In genomic region chr19:45999378-45999777, GRCm38 (mm10) we compare ENCODE assay signal across 17 mouse cellular contexts. TPM values are rescaled to one million over a fixed set of nuclear protein-coding genes. Genes with fewer than 3 reads are reported as not detected.
A peak's percentile ranks its signal among the peaks of the same experiment; 100 is the strongest.
DNase-seq lines count a peak whose midpoint lies in the region; ATAC-seq and TF ChIP-seq lines count a peak whose summit lies in the region.
"Had no signal": no experiment of that assay in that cellular context is flagged by ENCODE, and none has a peak within 500 bp of the region (broad histone marks: within the 10 kb centered on the region; RNA-seq: fewer than 3 reads in every experiment).

No protein-coding gene starts in this region.

- H3K4me3 ChIP-seq in intestine, embryonic 14.5 days (ENCODE audit: low read depth, low read length): no peak overlapping the region
- no peak overlapping the region for H3K4me3 ChIP-seq in intestine, embryonic 15.5 days (replicated peaks)
- H3K4me3 ChIP-seq in myocyte: peak overlapping the region; percentile 48

- no peak overlapping the region for H3K9ac ChIP-seq in intestine, embryonic 14.5 days (ENCODE audit: low read length)
- no peak overlapping the region for H3K9ac ChIP-seq in intestine, embryonic 15.5 days
- H3K9ac ChIP-seq: limb, embryonic 12.5 days; neural tube, embryonic 12.5 days had no signal

- peaks cover 13% of the 10 kb centered on the region for H3K4me1 ChIP-seq in intestine, embryonic 14.5 days (replicated peaks; ENCODE audit: control insufficient read depth, insufficient read depth, low read length)
- peaks cover 13% of the 10 kb centered on the region for H3K4me1 ChIP-seq in intestine, embryonic 15.5 days (replicated peaks)

- H3K27ac ChIP-seq in intestine, embryonic 14.5 days (ENCODE audit: low read depth): no peak overlapping the region
- H3K27ac ChIP-seq in intestine, embryonic 15.5 days: no peak overlapping the region
- H3K27ac ChIP-seq: forebrain, embryonic 10.5 days; limb, embryonic 12.5 days; neural tube, embryonic 12.5 days had no signal

- no peak for ATAC-seq in cerebellum, adult (ENCODE audit: insufficient number of reproducible peaks, low FRiP score, low TSS enrichment)
- ATAC-seq in intestine, embryonic 14.5 days (replicated peaks; ENCODE audit: low FRiP score, low TSS enrichment, low read depth): no peak
- no peak for ATAC-seq in intestine, embryonic 15.5 days

- WGBS in intestine, embryonic 14.5 days: 73% methylated on average over 1 of the region's 1 CpGs
- WGBS in intestine, embryonic 15.5 days: 63% methylated on average over 1 of the region's 1 CpGs

- H3K9me3 ChIP-seq in intestine, embryonic 14.5 days (ENCODE audit: control insufficient read depth, low read length): 0 out of 2 replicates have a peak, but pooled peaks cover under 1% of the 10 kb centered on the region
- no peaks in the 10 kb centered on the region for H3K9me3 ChIP-seq in intestine, embryonic 15.5 days
- H3K9me3 ChIP-seq: neural tube, embryonic 12.5 days had no signal

- H3K79me2 ChIP-seq in myocyte (ENCODE audit: control insufficient read depth, insufficient read depth): peaks cover 12% of the 10 kb centered on the region

- TF ChIP-seq POLR2A in myocyte (IDR thresholded peaks at IDR 0.05; ENCODE audit: insufficient read length, low read depth): no peak

- H3K27me3 ChIP-seq in intestine, embryonic 14.5 days (replicated peaks; ENCODE audit: control insufficient read depth, insufficient read depth, low read length): no peaks in the 10 kb centered on the region
- no peaks in the 10 kb centered on the region for H3K27me3 ChIP-seq in intestine, embryonic 15.5 days (replicated peaks)
- H3K27me3 ChIP-seq in myocyte (ENCODE audit: control insufficient read depth, insufficient read depth, insufficient read length): no peaks in the 10 kb centered on the region
- H3K27me3 ChIP-seq: kidney, embryonic 15.5 days had no signal

- no peak overlapping the region for H3ac ChIP-seq in myocyte (ENCODE audit: control insufficient read depth, insufficient read length)

- peaks cover 3% of the 10 kb centered on the region; the same call in 1 of the 2 replicates for H3K36me3 ChIP-seq in intestine, embryonic 14.5 days (ENCODE audit: control insufficient read depth, insufficient read depth, low read length)
- no peaks in the 10 kb centered on the region for H3K36me3 ChIP-seq in intestine, embryonic 15.5 days
- no peaks in the 10 kb centered on the region for H3K36me3 ChIP-seq in myocyte (ENCODE audit: control insufficient read depth, insufficient read depth)

- H3K4me2 ChIP-seq in intestine, embryonic 14.5 days (ENCODE audit: low read length): peak overlapping the region; percentile 69; the same call in 1 of the 2 replicates
- no peak overlapping the region for H3K4me2 ChIP-seq in intestine, embryonic 15.5 days (replicated peaks)
- no peak overlapping the region for H3K4me2 ChIP-seq in myocyte (ENCODE audit: low read depth)

- peak; percentile 38 for DNase-seq in cerebellum, adult 9-10 months
- no peak for DNase-seq in intestine, embryonic 14.5 days (ENCODE audit: low spot score)
- DNase-seq in fat pad, adult 2 months (ENCODE audit: extremely low read depth, low read depth, low spot score): peak; percentile 66
- no peak for DNase-seq in thymus, adult 18-20 months
- DNase-seq: adrenal gland, postnatal 36 days; cerebellum, adult 11 months; kidney, postnatal 36 days; lung, adult 2 months; lung, postnatal 14 days; thymus, postnatal 25 days had no signal

TF ChIP-seq in myocyte, 11 proteins besides CTCF, POLR2A, EP300 and RAD21:
- TF ChIP-seq POLR2AphosphoS2 (IDR thresholded peaks at IDR 0.05; ENCODE audit: insufficient read length, low read depth): no peak
- no peak for TF ChIP-seq MYOG (IDR thresholded peaks at IDR 0.05; ENCODE audit: control insufficient read depth in 1 of 3, insufficient read depth in 1 of 3, insufficient read length in 2 of 3, low read depth in 2 of 3)
- no peak for TF ChIP-seq SRF (IDR thresholded peaks at IDR 0.05; ENCODE audit: control insufficient read depth, insufficient read length, low read depth)
- TF ChIP-seq USF1 (IDR thresholded peaks at IDR 0.05; ENCODE audit: low read depth): no peak
- no peak for TF ChIP-seq CEBPB (IDR thresholded peaks at IDR 0.05; ENCODE audit: insufficient read depth, poor library complexity, severe bottlenecking)
- no peak for TF ChIP-seq MAX (IDR thresholded peaks at IDR 0.05; ENCODE audit: low read depth)
- no peak for TF ChIP-seq E2F4 (IDR thresholded peaks at IDR 0.05; ENCODE audit: insufficient read depth)
- TF ChIP-seq MYOD1 (IDR thresholded peaks at IDR 0.05; ENCODE audit: control insufficient read depth in 1 of 3, insufficient read length in 2 of 3, low read depth in 2 of 3): no peak
- no peak for TF ChIP-seq TCF3 (IDR thresholded peaks at IDR 0.05; ENCODE audit: insufficient read length, low read depth)
- TF ChIP-seq TCF12 (IDR thresholded peaks at IDR 0.05; ENCODE audit: insufficient read depth, poor library complexity, severe bottlenecking): no peak
- no peak for TF ChIP-seq REST (IDR thresholded peaks at IDR 0.05; ENCODE audit: insufficient read depth, insufficient read length)

RNA-seq across cellular contexts. Expression of gene Armh3, which starts 1.1 kb away (rescaled TPM):
- 15.0 and 16.6 TPM in 2 replicates for polyA plus RNA-seq in intestine, embryonic 14.5 days (2014; fragmentation: Nextera tagmentation; extraction: Ambion mirVana)
- polyA plus RNA-seq in intestine, embryonic 15.5 days (2015; fragmentation: Nextera tagmentation; extraction: Ambion mirVana): 15.5 and 16.5 TPM in 2 replicates
- polyA plus RNA-seq in myocyte (2012; fragmentation: generic; extraction: Trizol): 9.7 TPM

RNA-seq across cellular contexts. Expression of gene Hps6, which starts 3.9 kb away (rescaled TPM):
- polyA plus RNA-seq in intestine, embryonic 14.5 days (2014; fragmentation: Nextera tagmentation; extraction: Ambion mirVana): 4.7 and 5.2 TPM in 2 replicates
- polyA plus RNA-seq in intestine, embryonic 15.5 days (2015; fragmentation: Nextera tagmentation; extraction: Ambion mirVana): 8.8 and 9.5 TPM in 2 replicates
- 12.0 TPM for polyA plus RNA-seq in myocyte (2012; fragmentation: generic; extraction: Trizol)

RNA-seq across cellular contexts. Expression of gene Pprc1, which starts 45.3 kb away (rescaled TPM):
- polyA plus RNA-seq in intestine, embryonic 14.5 days (2014; fragmentation: Nextera tagmentation; extraction: Ambion mirVana): 48.8 and 51.0 TPM in 2 replicates
- polyA plus RNA-seq in intestine, embryonic 15.5 days (2015; fragmentation: Nextera tagmentation; extraction: Ambion mirVana): 31.0 and 36.5 TPM in 2 replicates
- 19.7 TPM for polyA plus RNA-seq in myocyte (2012; fragmentation: generic; extraction: Trizol)

RNA-seq across cellular contexts. Expression of gene Ldb1, which starts 45.6 kb away (rescaled TPM):
- 65.6 and 74.6 TPM in 2 replicates for polyA plus RNA-seq in intestine, embryonic 14.5 days (2014; fragmentation: Nextera tagmentation; extraction: Ambion mirVana)
- polyA plus RNA-seq in intestine, embryonic 15.5 days (2015; fragmentation: Nextera tagmentation; extraction: Ambion mirVana): 53.2 and 57.8 TPM in 2 replicates
- polyA plus RNA-seq in myocyte (2012; fragmentation: generic; extraction: Trizol): 68.7 TPM

Comparison
In these comparisons a context has a peak if more than half of its experiments do, and no peak if none do; other contexts are left out.
1. DNase-seq: peak in cerebellum, adult 9-10 months (single experiment) and fat pad, adult 2 months (single experiment); none in intestine, embryonic 14.5 days (single experiment) and thymus, adult 18-20 months (0 of 2).